Comparison of ENCODE assay signal across 19 mouse cellular contexts in the genomic region with DNA sequence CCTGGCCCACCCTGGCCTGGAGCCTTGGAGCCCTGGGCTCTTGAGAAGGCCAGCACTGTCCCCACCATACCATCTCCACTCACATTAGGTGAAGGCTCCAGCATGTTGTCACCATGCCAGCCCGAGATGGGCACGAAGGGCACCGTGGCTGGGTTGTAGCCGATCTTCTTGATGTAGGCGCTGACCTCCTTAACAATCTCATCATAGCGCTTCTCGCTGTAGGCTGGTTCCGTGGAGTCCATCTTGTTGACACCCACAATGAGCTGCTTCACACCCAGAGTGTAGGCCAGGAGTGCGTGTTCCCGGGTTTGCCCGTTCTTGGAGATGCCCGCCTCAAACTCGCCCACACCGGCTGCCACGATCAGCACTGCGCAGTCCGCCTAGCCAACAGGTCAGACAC. TPM values are rescaled to one million over a fixed set of nuclear protein-coding genes. Genes with fewer than 3 reads are reported as not detected.
DNase-seq lines count a peak whose midpoint lies in the region; ATAC-seq lines count a peak whose summit lies in the region.
"Had no signal": no experiment of that assay in that cellular context is flagged by ENCODE, and none has a peak within 500 bp of the region (broad histone marks: within the 10 kb centered on the region; RNA-seq: fewer than 3 reads in every experiment).

No protein-coding gene starts in this region.

- DNase-seq in cerebellum, adult 18-20 months = peak; percentile 53 to 55
- DNase-seq in layer of hippocampus, postnatal 10 days (ENCODE audit: low spot score in 2 of 2) = peak; percentile 10 to 24
- no peak for DNase-seq in layer of hippocampus, adult 9-11 months
- peak; percentile 47 to 54 for DNase-seq in right cerebral cortex, postnatal 10 days (ENCODE audit: low spot score in 2 of 2)
- DNase-seq in right cerebral cortex, postnatal 14 days = no peak
- no peak for DNase-seq in spleen, postnatal 4 days (ENCODE audit: low spot score in 2 of 2)
- DNase-seq: adrenal gland, postnatal 14 days; gastrocnemius, postnatal 10 days; heart, adult 18-20 months; kidney, adult 11 months; kidney, postnatal 36 days; retina, postnatal 1 day; spleen, adult 18-20 months had no signal

- no peak for ATAC-seq in cerebellum, adult (ENCODE audit: insufficient number of reproducible peaks, low FRiP score, low TSS enrichment)
- ATAC-seq: CD4-positive, CD25-positive, alpha-beta regulatory T cell, adult 4 months; forebrain, embryonic 13.5 days; midbrain, embryonic 15.5 days had no signal

RNA-seq across cellular contexts. Expression of gene Eef1a2, which starts 4.1 kb away (rescaled TPM):
- total RNA-seq in layer of hippocampus, postnatal 10 days (2021) = 100 to 1,000 TPM; 674 to 713 TPM

RNA-seq across cellular contexts. Expression of gene Kcnq2, which starts 17.6 kb away (rescaled TPM):
- total RNA-seq in layer of hippocampus, postnatal 10 days (2021) = 100 to 1,000 TPM; 213 to 234 TPM
- total RNA-seq: liver, adult 2 months had no signal

RNA-seq across cellular contexts. Expression of gene Ppdpf, which starts 34.3 kb away (rescaled TPM):
- 100 to 1,000 TPM; 135 to 146 TPM for total RNA-seq in layer of hippocampus, postnatal 10 days (2021)

RNA-seq across cellular contexts. Expression of gene Ptk6, which starts 49.9 kb away (rescaled TPM):
- not detected for total RNA-seq in layer of hippocampus, postnatal 10 days (2021)
- total RNA-seq: gastrocnemius, postnatal 10 days; heart, postnatal 25 days had no signal

Comparison
In these comparisons a context has a peak if more than half of its experiments do, and no peak if none do; other contexts are left out.
1. DNase-seq: peak in cerebellum, adult 18-20 months (2 of 2), layer of hippocampus, postnatal 10 days (2 of 2) and right cerebral cortex, postnatal 10 days (2 of 2); none in layer of hippocampus, adult 9-11 months (single experiment), right cerebral cortex, postnatal 14 days (single experiment) and spleen, postnatal 4 days (0 of 2).